Mouse (Mus musculus) hindbrain, embryonic 16.5 days (tissue): ENCODE measurements around the gene Alpk3. TPM values are rescaled to one million over a fixed set of nuclear protein-coding genes. Genes with fewer than 3 reads are reported as not detected.
A peak's percentile ranks its signal among the peaks of the same experiment; 100 is the strongest.

Experiments
- ATAC-seq: fragments of 200-750 bp; cut with Nextera tagmentation; 2 replicates; pipeline ENCODE4 v1.8.0; 2017; ENCODE audit warnings: moderate TSS enrichment, moderate library complexity
- H3K27ac ChIP-seq: fragments of 300-500 bp; sonication (generic); 2 replicates; pipeline ENCODE4 v1.5.1; 2014; ENCODE audit warnings: low read depth, mild to moderate bottlenecking, control low read depth, low read length, moderate library complexity
- H3K27me3 ChIP-seq: fragments of 300-500 bp; sonication (generic); replicated peaks from 2 replicates; pipeline ENCODE4 v1.6.1; 2014; ENCODE audit warnings: low read length; ENCODE audit not compliant: control insufficient read depth, insufficient read depth
- H3K36me3 ChIP-seq: fragments of 300-500 bp; sonication (generic); 2 replicates; pipeline ENCODE4 v1.6.1; 2014; ENCODE audit warnings: mild to moderate bottlenecking, low read length, moderate library complexity, mixed read lengths; ENCODE audit not compliant: control insufficient read depth, insufficient read depth
- H3K4me1 ChIP-seq: fragments of 300-500 bp; sonication (generic); 2 replicates; pipeline ENCODE4 v1.6.1; 2014; ENCODE audit warnings: low read depth, low read length; ENCODE audit not compliant: control insufficient read depth, insufficient read depth
- H3K4me2 ChIP-seq: fragments of 300-500 bp; sonication (generic); 2 replicates; pipeline ENCODE4 v1.6.1; 2014; ENCODE audit warnings: mild to moderate bottlenecking, low read length, control low read depth, moderate library complexity
- H3K4me3 ChIP-seq: fragments of 300-500 bp; sonication (generic); 2 replicates; pipeline ENCODE4 v1.5.1; 2014; ENCODE audit warnings: mild to moderate bottlenecking, low read length, control low read depth, moderate library complexity
- H3K9ac ChIP-seq: fragments of 300-500 bp; sonication (generic); 2 replicates; pipeline ENCODE4 v1.6.1; 2014; ENCODE audit warnings: low read depth, mild to moderate bottlenecking, control low read depth, low read length, moderate library complexity
- H3K9me3 ChIP-seq: fragments of 300-500 bp; sonication (generic); 2 replicates; pipeline ENCODE4 v1.6.1; 2014; ENCODE audit warnings: mild to moderate bottlenecking, low read length, moderate library complexity; ENCODE audit not compliant: control insufficient read depth
- WGBS: fragments of 180-500 bp; shearing (Covaris S2); extraction: QIAGEN DNeasy Blood & Tissue Kit; methylation state at CpG from one replicate; pipeline ENCODE4 v1.1.7; 2014; 5-methylcytosine and 5-hydroxymethylcytosine counted together
- polyA plus RNA-seq: library from polyadenylated mRNA; unstranded; fragments of >200 nt; fragmentation: Nextera tagmentation; extraction: Ambion mirVana; gene quantifications from 2 replicates; pipeline ENCODE4 v1.2.1, GENCODE M21; 2015

Alpk3 gene
- polyA plus RNA-seq, 1 experiment from 2014 or later: 0.10 TPM

GRCm38 (mm10) chr7:81043023-81043620 is 14.3 kb upstream of the Alpk3 start:
- Histone ChIP-seq H3K9me3 (no peaks in the 10 kb centered on the region), H3K27ac (0 out of 2 replicates have a peak overlapping the region, but pooled peaks have one; percentile 9), H3K27me3 (no peaks in the 10 kb centered on the region), H3K4me3 (no peak overlapping the region), H3K9ac (no peak overlapping the region), H3K4me2 (no peak overlapping the region), H3K36me3 (peaks cover 34% of the 10 kb centered on the region), H3K4me1 (no peaks in the 10 kb centered on the region)
- peak; percentile 86 for ATAC-seq
- 71% methylated on average over 5 of the region's 5 CpGs for WGBS

- Histone ChIP-seq H3K36me3 (no peaks in the 10 kb centered on the region), H3K9me3 (no peaks in the 10 kb centered on the region), H3K4me2 (no peak overlapping the region), H3K9ac (no peak overlapping the region), H3K27ac (no peak overlapping the region), H3K4me3 (no peak overlapping the region), H3K27me3 (no peaks in the 10 kb centered on the region), H3K4me1 (no peaks in the 10 kb centered on the region)
- 94% methylated on average over 3 of the region's 3 CpGs for WGBS
- ATAC-seq: no peak
Observed at GRCm38 (mm10) chr7:81047847-81048246, 9.6 kb upstream of the Alpk3 start.

- H3K36me3 ChIP-seq: no peaks in the 10 kb centered on the region
- no peak overlapping the region for H3K4me2 ChIP-seq
- no peaks in the 10 kb centered on the region for H3K27me3 ChIP-seq
- no peaks in the 10 kb centered on the region for H3K4me1 ChIP-seq
- ATAC-seq: no peak
- no peak overlapping the region for H3K4me3 ChIP-seq
- H3K27ac ChIP-seq: no peak overlapping the region
- H3K9ac ChIP-seq: no peak overlapping the region
- WGBS: 91% methylated on average over 2 of the region's 2 CpGs
- no peaks in the 10 kb centered on the region for H3K9me3 ChIP-seq
Observed at GRCm38 (mm10) chr7:81048513-81048912, 8.9 kb upstream of the Alpk3 start.

- no peaks in the 10 kb centered on the region for H3K36me3 ChIP-seq
- H3K4me2 ChIP-seq: no peak overlapping the region
- H3K4me3 ChIP-seq: no peak overlapping the region
- no peaks in the 10 kb centered on the region for H3K9me3 ChIP-seq
- no peaks in the 10 kb centered on the region for H3K4me1 ChIP-seq
- WGBS: 75% methylated on average over 5 of the region's 5 CpGs
- H3K27me3 ChIP-seq: no peaks in the 10 kb centered on the region
- ATAC-seq: no peak
- H3K27ac ChIP-seq: no peak overlapping the region
- H3K9ac ChIP-seq: no peak overlapping the region
Observed at GRCm38 (mm10) chr7:81049966-81050365, 7.4 kb upstream of the Alpk3 start.

GRCm38 (mm10) chr7:81055709-81056370 is 1.6 kb upstream of the Alpk3 start:
- 81% methylated on average over 11 of the region's 11 CpGs for WGBS
- Histone ChIP-seq H3K4me1 (no peaks in the 10 kb centered on the region), H3K9ac (no peak overlapping the region), H3K4me3 (no peak overlapping the region), H3K9me3 (no peaks in the 10 kb centered on the region), H3K27ac (no peak overlapping the region), H3K27me3 (no peaks in the 10 kb centered on the region), H3K4me2 (no peak overlapping the region), H3K36me3 (no peaks in the 10 kb centered on the region)
- no peak for ATAC-seq

GRCm38 (mm10) chr7:81057901-81058711 is 706 bp downstream of the Alpk3 start:
- ATAC-seq: no peak
- WGBS: 74% methylated on average over 6 of the region's 6 CpGs
- Histone ChIP-seq H3K9me3 (no peaks in the 10 kb centered on the region), H3K27ac (no peak overlapping the region), H3K9ac (no peak overlapping the region), H3K27me3 (no peaks in the 10 kb centered on the region), H3K4me2 (no peak overlapping the region), H3K4me3 (no peak overlapping the region), H3K36me3 (no peaks in the 10 kb centered on the region), H3K4me1 (no peaks in the 10 kb centered on the region)

- Histone ChIP-seq H3K9ac (no peak overlapping the region), H3K4me2 (no peak overlapping the region), H3K4me3 (no peak overlapping the region), H3K36me3 (no peaks in the 10 kb centered on the region), H3K9me3 (no peaks in the 10 kb centered on the region), H3K27ac (no peak overlapping the region), H3K4me1 (no peaks in the 10 kb centered on the region), H3K27me3 (no peaks in the 10 kb centered on the region)
- ATAC-seq: no peak
- 72% methylated on average over 9 of the region's 9 CpGs for WGBS
Observed at GRCm38 (mm10) chr7:81058712-81059154, 1.3 kb downstream of the Alpk3 start.

- Histone ChIP-seq H3K4me3 (no peak overlapping the region), H3K4me1 (no peaks in the 10 kb centered on the region), H3K4me2 (no peak overlapping the region), H3K27ac (no peak overlapping the region), H3K9me3 (no peaks in the 10 kb centered on the region), H3K9ac (no peak overlapping the region), H3K27me3 (no peaks in the 10 kb centered on the region), H3K36me3 (no peaks in the 10 kb centered on the region)
- 81% methylated on average over 5 of the region's 5 CpGs for WGBS
- ATAC-seq: peak; percentile 71
Observed at GRCm38 (mm10) chr7:81059388-81059787, 2.0 kb downstream of the Alpk3 start.

GRCm38 (mm10) chr7:81060908-81061307 is 3.5 kb downstream of the Alpk3 start:
- no peaks in the 10 kb centered on the region for H3K36me3 ChIP-seq
- no peak overlapping the region for H3K4me2 ChIP-seq
- H3K27ac ChIP-seq: no peak overlapping the region
- no peak overlapping the region for H3K4me3 ChIP-seq
- no peak for ATAC-seq
- H3K4me1 ChIP-seq: no peaks in the 10 kb centered on the region
- H3K27me3 ChIP-seq: no peaks in the 10 kb centered on the region
- 74% methylated on average over 2 of the region's 2 CpGs for WGBS
- no peak overlapping the region for H3K9ac ChIP-seq
- H3K9me3 ChIP-seq: no peaks in the 10 kb centered on the region
